Mouse (Mus musculus) erythroblast, embryonic 14.5 days (primary cell): ENCODE data around the gene Camk2b.

ENCODE experiments used
- GATA1 ChIP-seq: IDR thresholded peaks from 2 replicates; pipeline ENCODE4 v1.6.1; 2012; ENCODE audit warnings: low read length, inconsistent platforms, mixed read lengths
- TAL1 ChIP-seq: IDR thresholded peaks from 3 replicates; pipeline ENCODE4 v1.6.1; 2012; ENCODE audit warnings: low read length, inconsistent platforms, mixed read lengths

DNA sequence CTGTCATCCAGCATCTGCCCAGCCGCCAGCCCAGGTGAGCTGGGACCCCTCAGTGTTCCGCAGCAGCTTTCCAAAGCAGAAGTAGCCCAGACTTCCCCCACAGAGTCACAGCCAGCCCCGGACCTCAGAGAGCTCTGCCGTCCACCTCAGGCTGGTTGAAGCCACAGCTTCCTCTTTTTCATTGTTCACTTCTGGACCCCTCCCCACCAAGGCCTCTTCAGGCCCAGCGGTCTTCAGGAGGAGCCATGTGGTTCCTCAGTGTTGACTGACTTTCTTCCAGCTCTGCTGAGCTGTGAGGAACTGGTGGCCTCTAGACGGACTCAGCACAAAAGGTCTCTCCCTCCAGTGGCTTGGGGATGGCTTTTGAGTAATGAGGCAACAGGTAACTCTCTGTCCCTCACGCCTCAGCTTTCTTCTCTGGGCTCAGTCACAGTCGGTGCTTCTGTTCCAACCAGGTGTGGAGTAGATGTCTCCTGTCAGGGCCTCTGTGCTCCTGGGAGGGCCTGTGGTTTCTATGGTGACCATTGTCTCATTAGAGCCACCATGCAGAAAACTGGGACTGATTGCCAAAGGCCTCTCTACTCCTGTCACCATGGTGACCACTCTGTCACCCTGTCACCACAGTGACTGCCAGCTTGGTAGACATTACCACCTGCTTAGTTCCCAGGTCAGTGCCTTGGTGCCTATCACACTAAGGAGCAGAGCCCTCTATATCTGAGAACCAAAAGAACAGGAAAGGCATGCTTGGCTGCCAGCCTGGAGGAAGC, 116.4 kb downstream of the Camk2b start, which contains the start of gene Gck:
- TF ChIP-seq GATA1 (no peak), TAL1 (no peak)
